Mouse (Mus musculus) neural tube, embryonic 15.5 days (tissue): ENCODE measurements around the gene 9130213A22Rik. TPM values are rescaled to one million over a fixed set of nuclear protein-coding genes. Genes with fewer than 3 reads are reported as not detected.
A peak's percentile ranks its signal among the peaks of the same experiment; 100 is the strongest.

Experiments used
- ATAC-seq: fragments of 200-750 bp; cut with Nextera tagmentation; 2 replicates; pipeline ENCODE4 v1.8.0; 2017; ENCODE audit warnings: mild to moderate bottlenecking, moderate TSS enrichment, moderate library complexity; ENCODE audit not compliant: low FRiP score
- H3K27ac ChIP-seq: fragments of 300-500 bp; sonication (generic); replicated peaks from 2 replicates; pipeline ENCODE4 v1.5.1; 2015; ENCODE audit warnings: mild to moderate bottlenecking, inconsistent platforms
- H3K27me3 ChIP-seq: fragments of 300-500 bp; sonication (generic); replicated peaks from 2 replicates; pipeline ENCODE4 v1.6.1; 2015; ENCODE audit warnings: inconsistent platforms
- H3K36me3 ChIP-seq: fragments of 300-500 bp; sonication (generic); 2 replicates; pipeline ENCODE4 v1.6.1; 2015; ENCODE audit warnings: inconsistent platforms
- H3K4me1 ChIP-seq: fragments of 300-500 bp; sonication (generic); 2 replicates; pipeline ENCODE4 v1.6.1; 2015; ENCODE audit warnings: inconsistent platforms
- H3K4me2 ChIP-seq: fragments of 300-500 bp; sonication (generic); 2 replicates; pipeline ENCODE4 v1.6.1; 2015; ENCODE audit warnings: inconsistent platforms, mild to moderate bottlenecking, moderate library complexity
- H3K4me3 ChIP-seq: fragments of 300-500 bp; sonication (generic); replicated peaks from 2 replicates; pipeline ENCODE4 v1.5.1; 2015; ENCODE audit warnings: mild to moderate bottlenecking, inconsistent platforms
- H3K9ac ChIP-seq: fragments of 300-500 bp; sonication (generic); replicated peaks from 2 replicates; pipeline ENCODE4 v1.6.1; 2015; ENCODE audit warnings: mild to moderate bottlenecking, inconsistent platforms
- H3K9me3 ChIP-seq: fragments of 300-500 bp; sonication (generic); replicated peaks from 2 replicates; pipeline ENCODE4 v1.6.1; 2016; ENCODE audit warnings: inconsistent platforms
- WGBS: fragments of 180-500 bp; shearing (Covaris S2); methylation state at CpG from one replicate; pipeline ENCODE4 v1.1.7; 2015; ENCODE audit warnings: mixed read lengths; 5-methylcytosine and 5-hydroxymethylcytosine counted together
- polyA plus RNA-seq: library from polyadenylated mRNA; unstranded; fragments of >200 nt; fragmentation: Nextera tagmentation; extraction: Ambion mirVana; gene quantifications from 2 replicates; pipeline ENCODE4 v1.2.1, GENCODE M21; 2015

Gene 9130213A22Rik
- polyA plus RNA-seq, 1 experiment from 2014 or later, result 0.63 TPM

- Histone ChIP-seq H3K27ac (no peak overlapping the region), H3K9me3 (no peaks in the 10 kb centered on the region), H3K36me3 (no peaks in the 10 kb centered on the region), H3K27me3 (peaks cover 6% of the 10 kb centered on the region; the same call in 1 of the 2 replicates), H3K9ac (peak overlapping the region; percentile 43; the same call in 1 of the 2 replicates), H3K4me2 (peak overlapping the region; percentile 69), H3K4me3 (peak overlapping the region; percentile 40), H3K4me1 (peaks cover 15% of the 10 kb centered on the region)
- ATAC-seq, result no peak
- WGBS, result 35% methylated on average over 8 of the region's 8 CpGs
Measured at GRCm38 (mm10) chr11:69134622-69134968, 12.2 kb upstream of the 9130213A22Rik start.

GRCm38 (mm10) chr11:69133923-69134621 is 11.7 kb upstream of the 9130213A22Rik start:
- H3K4me2 ChIP-seq, result peak overlapping the region; percentile 69
- H3K9ac ChIP-seq, result peak overlapping the region; percentile 43
- H3K36me3 ChIP-seq, result no peaks in the 10 kb centered on the region
- WGBS, result 2% methylated on average over 34 of the region's 34 CpGs
- peak; percentile 75 for ATAC-seq
- peaks cover 6% of the 10 kb centered on the region; the same call in 1 of the 2 replicates for H3K27me3 ChIP-seq
- H3K4me3 ChIP-seq, result peak overlapping the region; percentile 40
- H3K27ac ChIP-seq, result peak overlapping the region; percentile 45; the same call in 1 of the 2 replicates
- no peaks in the 10 kb centered on the region for H3K9me3 ChIP-seq
- peaks cover 15% of the 10 kb centered on the region for H3K4me1 ChIP-seq

GRCm38 (mm10) chr11:69133566-69133922 is 11.2 kb upstream of the 9130213A22Rik start:
- no peak overlapping the region for H3K27ac ChIP-seq
- no peaks in the 10 kb centered on the region for H3K9me3 ChIP-seq
- peak overlapping the region; percentile 40 for H3K4me3 ChIP-seq
- peaks cover 9% of the 10 kb centered on the region; the same call in 1 of the 2 replicates for H3K27me3 ChIP-seq
- peaks cover 15% of the 10 kb centered on the region for H3K4me1 ChIP-seq
- no peaks in the 10 kb centered on the region for H3K36me3 ChIP-seq
- WGBS, result 20% methylated on average over 5 of the region's 5 CpGs
- peak overlapping the region; percentile 69 for H3K4me2 ChIP-seq
- no peak overlapping the region for H3K9ac ChIP-seq
- peak; percentile 54 for ATAC-seq

- ATAC-seq, result no peak
- Histone ChIP-seq H3K4me1 (peaks cover 17% of the 10 kb centered on the region), H3K4me2 (no peak overlapping the region), H3K36me3 (no peaks in the 10 kb centered on the region), H3K9me3 (no peaks in the 10 kb centered on the region), H3K9ac (no peak overlapping the region), H3K27ac (no peak overlapping the region), H3K27me3 (peaks cover 14% of the 10 kb centered on the region; the same call in 1 of the 2 replicates), H3K4me3 (no peak overlapping the region)
- whole genome bisulfite sequencing, result 77% methylated on average over 8 of the region's 8 CpGs
Measured at GRCm38 (mm10) chr11:69128426-69129122, 6.2 kb upstream of the 9130213A22Rik start.

- 50% methylated on average over 2 of the region's 2 CpGs for WGBS
- H3K4me3 ChIP-seq, result peak overlapping the region; percentile 59
- no peak for ATAC-seq
- H3K27ac ChIP-seq, result 0 out of 2 replicates have a peak overlapping the region, but pooled peaks have one; percentile 85
- no peaks in the 10 kb centered on the region for H3K9me3 ChIP-seq
- peak overlapping the region; percentile 85 for H3K4me2 ChIP-seq
- H3K9ac ChIP-seq, result peak overlapping the region; percentile 55; the same call in 1 of the 2 replicates
- H3K4me1 ChIP-seq, result peaks cover 23% of the 10 kb centered on the region
- H3K36me3 ChIP-seq, result no peaks in the 10 kb centered on the region
- peaks cover 8% of the 10 kb centered on the region; the same call in 1 of the 2 replicates for H3K27me3 ChIP-seq
Measured at GRCm38 (mm10) chr11:69126706-69127095, 4.3 kb upstream of the 9130213A22Rik start.

GRCm38 (mm10) chr11:69125919-69126705 is 3.7 kb upstream of the 9130213A22Rik start:
- Histone ChIP-seq H3K4me2 (peak overlapping the region; percentile 85), H3K4me1 (peaks cover 29% of the 10 kb centered on the region), H3K4me3 (peak overlapping the region; percentile 59), H3K9ac (peak overlapping the region; percentile 55), H3K9me3 (no peaks in the 10 kb centered on the region), H3K27me3 (peaks cover 8% of the 10 kb centered on the region; the same call in 1 of the 2 replicates), H3K36me3 (no peaks in the 10 kb centered on the region), H3K27ac (peak overlapping the region; percentile 85)
- 12% methylated on average over 19 of the region's 20 CpGs for WGBS
- no peak for ATAC-seq

- no peak for ATAC-seq
- Histone ChIP-seq H3K4me2 (peak within 1 kb of the TSS; percentile 85), H3K9me3 (no peaks in the 10 kb centered on the region), H3K27ac (peak within 1 kb of the TSS; percentile 85), H3K27me3 (peaks cover 8% of the 10 kb centered on the region), H3K36me3 (no peaks in the 10 kb centered on the region), H3K4me3 (peak within 1 kb of the TSS; percentile 59), H3K9ac (peak within 1 kb of the TSS; percentile 55), H3K4me1 (peaks cover 33% of the 10 kb centered on the region)
- 3% methylated on average over 3 of the region's 3 CpGs for WGBS
Measured at GRCm38 (mm10) chr11:69125852-69125918, 3.3 kb upstream of the 9130213A22Rik start, which contains the start of gene Aloxe3. Gene Aloxe3 (plus strand): TSS chr11:69125896.

GRCm38 (mm10) chr11:69125041-69125851 is 2.9 kb upstream of the 9130213A22Rik start:
- Histone ChIP-seq H3K4me3 (peak overlapping the region; percentile 59), H3K9ac (peak overlapping the region; percentile 55), H3K4me2 (peak overlapping the region; percentile 85), H3K4me1 (peaks cover 38% of the 10 kb centered on the region), H3K36me3 (no peaks in the 10 kb centered on the region), H3K9me3 (no peaks in the 10 kb centered on the region), H3K27me3 (peaks cover 12% of the 10 kb centered on the region), H3K27ac (peak overlapping the region; percentile 85)
- ATAC-seq, result peak; percentile 56
- under 1% methylated on average over 24 of the region's 24 CpGs for WGBS

GRCm38 (mm10) chr11:69124498-69124847 is 2.1 kb upstream of the 9130213A22Rik start:
- no peaks in the 10 kb centered on the region for H3K9me3 ChIP-seq
- no peaks in the 10 kb centered on the region for H3K36me3 ChIP-seq
- H3K4me3 ChIP-seq, result peak overlapping the region; percentile 85; the same call in 1 of the 2 replicates
- H3K27ac ChIP-seq, result peak overlapping the region; percentile 88; the same call in 1 of the 2 replicates
- peak; percentile 68 for ATAC-seq
- peak overlapping the region; percentile 97 for H3K4me2 ChIP-seq
- no peak overlapping the region for H3K9ac ChIP-seq
- 2% methylated on average over 3 of the region's 3 CpGs for WGBS
- peaks cover 45% of the 10 kb centered on the region for H3K4me1 ChIP-seq
- H3K27me3 ChIP-seq, result peaks cover 14% of the 10 kb centered on the region; the same call in 1 of the 2 replicates

- Histone ChIP-seq H3K27ac (peak overlapping the region; percentile 88), H3K9ac (peak overlapping the region; percentile 62), H3K4me2 (peak overlapping the region; percentile 97), H3K9me3 (no peaks in the 10 kb centered on the region), H3K36me3 (no peaks in the 10 kb centered on the region), H3K4me3 (peak overlapping the region; percentile 85), H3K4me1 (peaks cover 51% of the 10 kb centered on the region), H3K27me3 (peaks cover 14% of the 10 kb centered on the region; the same call in 1 of the 2 replicates)
- under 1% methylated on average over 31 of the region's 31 CpGs for WGBS
- ATAC-seq, result peak; percentile 74
Measured at GRCm38 (mm10) chr11:69123693-69124497, 1.5 kb upstream of the 9130213A22Rik start.
